Mouse (Mus musculus) myocyte (in vitro differentiated cells): ENCODE measurements at regions not wholly inside any gene's neighbourhood (a gene's known extent, or its start where the extent isn't known, plus 50 kb on each side); places are given as distances from the start of the nearest gene placed in this dataset.

Source experiments
- E2F4 ChIP-seq: IDR thresholded peaks from one replicate; pipeline ENCODE4 v1.6.1; 2011; ENCODE audit warnings: mild to moderate bottlenecking, control low read depth, moderate library complexity; ENCODE audit not compliant: insufficient read depth
- MYOD1 ChIP-seq, 3 experiments: IDR thresholded peaks; one replicate each; pipeline ENCODE4 v1.6.1; 2011; ENCODE audit warnings: control low read depth in 2 of 3, low read depth in 2 of 3, mild to moderate bottlenecking in 2 of 3, moderate library complexity in 1 of 3; ENCODE audit not compliant: insufficient read length in 2 of 3, control insufficient read depth in 1 of 3
- MYOG ChIP-seq, 3 experiments: IDR thresholded peaks; one replicate each; pipeline ENCODE4 v1.6.1; 2011; ENCODE audit warnings: control low read depth in 2 of 3, low read depth in 2 of 3, mild to moderate bottlenecking in 2 of 3; ENCODE audit not compliant: insufficient read length in 2 of 3, control insufficient read depth in 1 of 3, insufficient read depth in 1 of 3
- POLR2A ChIP-seq: IDR thresholded peaks from one replicate; pipeline ENCODE4 v1.6.1; 2011; ENCODE audit warnings: low read depth, mild to moderate bottlenecking, control low read depth, moderate library complexity; ENCODE audit not compliant: insufficient read length
- TCF12 ChIP-seq: IDR thresholded peaks from one replicate; pipeline ENCODE4 v1.6.1; 2011; ENCODE audit warnings: mild to moderate bottlenecking, control low read depth; ENCODE audit not compliant: poor library complexity, insufficient read depth, severe bottlenecking
- USF1 ChIP-seq: IDR thresholded peaks from one replicate; pipeline ENCODE4 v1.6.1; 2011; ENCODE audit warnings: low read depth, mild to moderate bottlenecking, control low read depth, moderate library complexity

GRCm38 (mm10) chr9:82553213-82553612 is 276.1 kb upstream of the Irak1bp1 start:
- TF ChIP-seq E2F4: no peak
- TF ChIP-seq TCF12: no peak
- no peak for TF ChIP-seq MYOG (IDR thresholded peaks at IDR 0.05; ENCODE audit: control insufficient read depth in 1 of 3, insufficient read depth in 1 of 3, insufficient read length in 2 of 3, low read depth in 2 of 3)
- TF ChIP-seq USF1: no peak
- no peak for TF ChIP-seq POLR2A
- no peak for TF ChIP-seq MYOD1 (IDR thresholded peaks at IDR 0.05; ENCODE audit: control insufficient read depth in 1 of 3, insufficient read length in 2 of 3, low read depth in 2 of 3)
